Mouse (Mus musculus) spleen, adult 2 months (tissue): ENCODE measurements at regions not wholly inside any gene's neighbourhood (a gene's known extent, or its start where the extent isn't known, plus 50 kb on each side); places are given as distances from the start of the nearest gene placed in this dataset.

Source experiments
- DNase-seq, 2 experiments: peaks; one replicate each; pipeline versions ENCODE4 v3.0.0 to v3.0.0-alpha.2; 2012 to 2021; ENCODE audit warnings: low spot score in 2 of 2, low read depth in 1 of 2
- H3K27ac ChIP-seq: fragments of 200-500 bp; 2 replicates; pipeline ENCODE4 v1.5.1; 2012; ENCODE audit warnings: low read length, inconsistent platforms; ENCODE audit not compliant: insufficient read depth
- H3K27me3 ChIP-seq: fragments of 200-500 bp; 2 replicates; pipeline ENCODE4 v1.6.1; 2012; ENCODE audit warnings: mild to moderate bottlenecking, moderate library complexity, low read length, inconsistent platforms; ENCODE audit not compliant: control insufficient read depth, insufficient read depth
- H3K36me3 ChIP-seq: fragments of 200-500 bp; 2 replicates; pipeline ENCODE4 v1.6.1; 2012; ENCODE audit warnings: mild to moderate bottlenecking, low read length, inconsistent platforms; ENCODE audit not compliant: control insufficient read depth, insufficient read depth
- H3K4me1 ChIP-seq: fragments of 200-500 bp; 2 replicates; pipeline ENCODE4 v1.6.1; 2011; ENCODE audit warnings: inconsistent platforms; ENCODE audit not compliant: control insufficient read depth, insufficient read depth, insufficient read length
- H3K4me3 ChIP-seq: fragments of 200-500 bp; 2 replicates; pipeline ENCODE4 v1.5.1; 2011; ENCODE audit warnings: mild to moderate bottlenecking, inconsistent platforms; ENCODE audit not compliant: insufficient read depth, insufficient read length; ENCODE audit errors: extremely low read depth
- CTCF ChIP-seq: fragments of 200-500 bp; IDR thresholded peaks from 2 replicates; pipeline ENCODE4 v1.5.1; 2011; ENCODE audit warnings: mild to moderate bottlenecking, inconsistent platforms; ENCODE audit not compliant: insufficient read depth, insufficient read length, insufficient replicate concordance; ENCODE audit errors: extremely low read depth
- POLR2A ChIP-seq: fragments of 200-500 bp; IDR thresholded peaks from 2 replicates; pipeline ENCODE4 v1.6.1; 2011; ENCODE audit warnings: low read depth, low read length, inconsistent platforms
- WGBS: fragments of 180-500 bp; shearing (Covaris S2); methylation state at CpG from one replicate; pipeline ENCODE4 v1.1.7; 2018; 5-methylcytosine and 5-hydroxymethylcytosine counted together

DNA sequence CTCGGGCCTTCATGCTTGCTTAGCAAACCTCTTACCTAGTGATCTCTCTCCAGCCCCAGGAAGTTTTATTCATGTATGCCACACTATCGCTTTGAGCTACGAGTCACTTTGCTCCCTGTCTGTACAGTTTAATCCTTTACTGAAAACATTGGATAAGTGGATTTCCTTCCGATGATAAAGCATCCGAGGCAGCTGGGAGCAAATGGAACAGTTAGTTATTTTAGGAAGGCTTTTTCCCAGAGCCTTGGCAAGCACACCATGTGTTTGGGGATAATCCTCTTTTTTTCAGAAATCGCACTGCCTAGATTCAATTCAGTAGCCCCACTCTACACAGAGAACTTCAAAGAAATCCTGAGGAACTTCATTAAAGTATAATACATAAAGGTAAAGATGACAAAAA, 561.3 kb upstream of the Fat1 start:
- TF ChIP-seq POLR2A (no peak), CTCF (no peak)
- no peaks in the 10 kb centered on the region for H3K4me1 ChIP-seq
- 84% methylated on average over 6 of the region's 6 CpGs for WGBS
- DNase-seq, result no peak
- H3K36me3 ChIP-seq, result no peaks in the 10 kb centered on the region
- H3K27me3 ChIP-seq, result no peaks in the 10 kb centered on the region
- H3K4me3 ChIP-seq, result no peak overlapping the region
- H3K27ac ChIP-seq, result no peak overlapping the region

DNA sequence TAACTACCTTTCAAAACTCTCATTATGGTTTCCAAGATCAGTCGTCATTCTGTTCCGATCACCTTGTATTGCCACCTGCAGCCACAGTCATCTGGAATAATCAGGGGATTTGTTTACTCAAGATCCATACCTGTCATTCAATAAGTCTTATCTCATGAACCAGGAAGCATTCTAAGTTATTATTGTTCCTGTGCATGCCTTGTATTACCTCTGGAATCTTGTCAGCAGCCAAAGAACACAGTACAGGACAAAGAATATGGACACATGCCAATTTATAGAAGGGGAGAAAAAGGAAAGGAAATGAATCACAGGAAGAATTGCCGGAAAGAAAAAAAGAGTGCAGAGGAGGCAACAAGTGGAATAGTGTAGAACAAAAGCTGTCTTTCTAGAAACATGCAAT, 557.5 kb upstream of the Fat1 start:
- TF ChIP-seq POLR2A, result no peak
- TF ChIP-seq CTCF, result no peak
- WGBS, result 62% methylated on average over 3 of the region's 3 CpGs
- Histone ChIP-seq H3K4me1 (no peaks in the 10 kb centered on the region), H3K36me3 (no peaks in the 10 kb centered on the region), H3K4me3 (no peak overlapping the region), H3K27ac (no peak overlapping the region), H3K27me3 (no peaks in the 10 kb centered on the region)
- no peak for DNase-seq

DNA sequence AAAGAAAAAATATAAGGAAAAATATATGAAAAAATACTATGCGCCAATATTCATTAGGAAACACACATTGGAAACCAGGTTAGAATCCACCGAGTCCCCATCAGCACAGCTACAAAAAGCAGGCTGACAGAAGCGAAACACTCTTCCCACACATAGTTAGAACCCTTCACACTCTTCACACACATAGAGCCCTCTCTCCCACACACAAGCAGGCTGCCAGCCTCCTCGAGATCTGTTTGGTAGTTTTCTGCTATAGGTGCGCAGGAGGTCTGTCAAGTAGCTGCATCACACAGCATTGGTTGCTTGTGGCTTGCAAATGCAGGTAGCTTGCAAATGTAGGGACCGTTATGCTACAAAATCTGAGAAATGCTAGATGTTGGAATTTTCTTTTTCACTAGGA, 526.8 kb upstream of the Fat1 start:
- DNase-seq, result no peak
- TF ChIP-seq POLR2A (no peak), CTCF (no peak)
- no peaks in the 10 kb centered on the region for H3K4me1 ChIP-seq
- no peak overlapping the region for H3K4me3 ChIP-seq
- no peaks in the 10 kb centered on the region for H3K27me3 ChIP-seq
- no peaks in the 10 kb centered on the region for H3K36me3 ChIP-seq
- 87% methylated on average over 6 of the region's 6 CpGs for WGBS
- no peak overlapping the region for H3K27ac ChIP-seq

DNA sequence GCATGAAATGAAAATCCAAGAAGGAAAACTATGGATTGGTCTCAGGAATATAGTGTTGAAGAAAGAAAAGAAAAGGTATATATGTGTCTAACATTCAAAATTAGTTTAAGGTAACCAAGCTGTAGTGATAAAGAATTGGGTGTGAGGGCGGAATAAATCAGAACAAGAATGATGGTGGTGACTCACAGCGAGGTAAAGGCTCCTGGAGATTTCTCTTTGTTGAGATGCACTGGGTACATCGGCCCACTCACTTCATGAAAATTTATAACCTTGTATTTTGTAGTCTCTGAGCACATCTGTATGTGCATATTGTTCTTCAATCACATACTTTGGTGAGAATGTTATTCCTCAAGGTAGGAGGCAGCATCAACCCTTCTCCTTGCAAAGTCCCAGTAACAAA, 525.0 kb upstream of the Fat1 start:
- 82% methylated on average over 3 of the region's 3 CpGs for WGBS
- Histone ChIP-seq H3K36me3 (no peaks in the 10 kb centered on the region), H3K27me3 (no peaks in the 10 kb centered on the region), H3K27ac (no peak overlapping the region), H3K4me1 (no peaks in the 10 kb centered on the region), H3K4me3 (no peak overlapping the region)
- DNase-seq, result no peak
- TF ChIP-seq CTCF, result no peak
- no peak for TF ChIP-seq POLR2A

DNA sequence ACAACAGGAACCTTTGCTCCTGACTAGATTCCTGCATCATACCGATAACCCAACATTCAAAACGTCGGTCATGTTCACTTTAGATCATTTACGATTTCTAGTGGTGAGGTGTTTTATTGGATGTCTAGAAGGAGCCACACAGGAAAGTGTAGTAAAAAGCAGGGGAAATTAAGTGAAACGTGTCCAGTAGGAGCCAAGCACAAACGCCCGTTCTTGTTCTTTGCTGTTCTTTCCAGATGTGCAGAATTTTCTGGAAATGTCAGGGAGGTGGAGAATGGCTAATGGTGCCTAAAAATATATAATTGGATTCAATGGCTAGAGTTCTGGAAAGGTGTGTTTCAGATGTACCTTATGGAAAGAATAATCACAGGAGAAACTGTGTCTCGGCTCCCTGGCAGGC, 517.2 kb upstream of the Fat1 start:
- Histone ChIP-seq H3K27ac (no peak overlapping the region), H3K4me3 (no peak overlapping the region), H3K36me3 (no peaks in the 10 kb centered on the region), H3K27me3 (no peaks in the 10 kb centered on the region), H3K4me1 (no peaks in the 10 kb centered on the region)
- TF ChIP-seq POLR2A (no peak), CTCF (no peak)
- no peak for DNase-seq
- WGBS, result 90% methylated on average over 8 of the region's 8 CpGs

DNA sequence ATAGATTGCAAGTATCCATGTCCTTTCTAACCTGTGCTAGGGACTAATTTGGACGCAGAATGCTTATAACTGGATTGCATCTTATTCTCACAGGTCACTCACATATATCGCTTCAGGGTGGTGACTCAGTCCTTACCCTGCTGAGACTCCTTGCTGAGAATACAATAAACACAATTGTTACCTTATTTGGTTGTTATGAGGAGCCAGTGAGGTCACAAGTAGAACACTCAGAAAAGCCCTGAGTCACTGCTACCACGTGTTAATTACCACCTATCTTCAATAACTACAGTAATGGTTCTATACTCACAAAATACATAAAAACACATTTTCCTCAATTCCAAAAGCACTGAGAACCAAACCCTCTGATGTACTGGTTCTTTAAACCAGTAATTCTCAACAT, 479.8 kb upstream of the Fat1 start:
- Histone ChIP-seq H3K27ac (no peak overlapping the region), H3K27me3 (no peaks in the 10 kb centered on the region), H3K36me3 (no peaks in the 10 kb centered on the region), H3K4me3 (no peak overlapping the region), H3K4me1 (no peaks in the 10 kb centered on the region)
- DNase-seq, result no peak
- TF ChIP-seq POLR2A (no peak), CTCF (no peak)
- 68% methylated on average over 3 of the region's 3 CpGs for WGBS

DNA sequence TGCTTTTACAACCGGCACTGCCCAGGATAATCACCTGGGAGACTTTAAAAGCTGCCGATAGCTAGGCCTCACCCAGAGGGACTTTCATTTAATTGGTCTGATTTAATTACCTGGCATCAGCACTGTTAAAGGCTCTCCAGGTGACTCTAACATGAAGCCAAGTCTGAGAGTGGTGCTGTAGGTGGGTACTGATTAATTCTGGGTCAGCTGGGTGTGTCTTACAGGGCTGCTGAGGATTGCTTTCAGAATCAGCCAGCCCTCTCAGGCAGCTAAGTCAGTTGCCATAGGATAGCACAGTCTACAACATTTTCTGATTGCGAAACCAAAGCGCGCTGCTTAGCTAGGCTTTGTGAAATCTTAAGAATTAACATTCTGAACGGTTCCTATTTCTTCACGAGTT, 478.9 kb upstream of the Fat1 start:
- H3K27me3 ChIP-seq, result no peaks in the 10 kb centered on the region
- 89% methylated on average over 7 of the region's 7 CpGs for WGBS
- H3K4me3 ChIP-seq, result no peak overlapping the region
- no peak for DNase-seq
- no peaks in the 10 kb centered on the region for H3K36me3 ChIP-seq
- H3K4me1 ChIP-seq, result no peaks in the 10 kb centered on the region
- TF ChIP-seq CTCF (no peak), POLR2A (no peak)
- H3K27ac ChIP-seq, result no peak overlapping the region
